Mouse (Mus musculus) kidney, embryonic 14.5 days (tissue): ENCODE data around the gene Bud23. TPM values are rescaled to one million over a fixed set of nuclear protein-coding genes. Genes with fewer than 3 reads are reported as not detected.

Experiments
- ATAC-seq: fragments of 200-750 bp; cut with Nextera tagmentation; 2 replicates; pipeline ENCODE4 v1.8.0; 2017; ENCODE audit warnings: moderate number of reproducible peaks, mild to moderate bottlenecking, moderate TSS enrichment, moderate library complexity; ENCODE audit not compliant: low FRiP score, low TSS enrichment
- H3K27ac ChIP-seq: fragments of 300-500 bp; sonication (generic); 2 replicates; pipeline ENCODE4 v1.5.1; 2014; ENCODE audit warnings: low read depth, mild to moderate bottlenecking, low read length, moderate library complexity, mixed read lengths
- H3K27me3 ChIP-seq: fragments of 300-500 bp; sonication (generic); 2 replicates; pipeline ENCODE4 v1.6.1; 2014; ENCODE audit warnings: mild to moderate bottlenecking, low read length; ENCODE audit not compliant: control insufficient read depth, insufficient read depth
- H3K36me3 ChIP-seq: fragments of 300-500 bp; sonication (generic); 2 replicates; pipeline ENCODE4 v1.6.1; 2014; ENCODE audit warnings: low read length, mixed read lengths; ENCODE audit not compliant: control insufficient read depth, insufficient read depth
- H3K4me1 ChIP-seq: fragments of 300-500 bp; sonication (generic); 2 replicates; pipeline ENCODE4 v1.6.1; 2014; ENCODE audit warnings: low read length, mixed read lengths; ENCODE audit not compliant: control insufficient read depth, insufficient read depth
- H3K4me2 ChIP-seq: fragments of 300-500 bp; sonication (generic); replicated peaks from 2 replicates; pipeline ENCODE4 v1.6.1; 2014; ENCODE audit warnings: low read depth, mild to moderate bottlenecking, low read length
- H3K4me3 ChIP-seq: fragments of 300-500 bp; sonication (generic); 2 replicates; pipeline ENCODE4 v1.5.1; 2014; ENCODE audit warnings: mild to moderate bottlenecking, low read length
- H3K9ac ChIP-seq: fragments of 300-500 bp; sonication (generic); 2 replicates; pipeline ENCODE4 v1.6.1; 2014; ENCODE audit warnings: low read depth, mild to moderate bottlenecking, low read length, moderate library complexity
- H3K9me3 ChIP-seq: fragments of 300-500 bp; sonication (generic); 2 replicates; pipeline ENCODE4 v1.6.1; 2016; ENCODE audit warnings: low read length; ENCODE audit not compliant: control insufficient read depth
- WGBS: fragments of 180-500 bp; shearing (Covaris S2); extraction: QIAGEN DNeasy Blood & Tissue Kit; methylation state at CpG from one replicate; pipeline ENCODE4 v1.1.7; 2014; 5-methylcytosine and 5-hydroxymethylcytosine counted together
- polyA plus RNA-seq: library from polyadenylated mRNA; unstranded; fragments of >200 nt; fragmentation: Nextera tagmentation; extraction: Ambion mirVana; gene quantifications from 2 replicates; pipeline ENCODE4 v1.2.1, GENCODE M21; 2014

Bud23 gene
- polyA plus RNA-seq, 1 experiment from 2014 or later: 118 TPM

DNA sequence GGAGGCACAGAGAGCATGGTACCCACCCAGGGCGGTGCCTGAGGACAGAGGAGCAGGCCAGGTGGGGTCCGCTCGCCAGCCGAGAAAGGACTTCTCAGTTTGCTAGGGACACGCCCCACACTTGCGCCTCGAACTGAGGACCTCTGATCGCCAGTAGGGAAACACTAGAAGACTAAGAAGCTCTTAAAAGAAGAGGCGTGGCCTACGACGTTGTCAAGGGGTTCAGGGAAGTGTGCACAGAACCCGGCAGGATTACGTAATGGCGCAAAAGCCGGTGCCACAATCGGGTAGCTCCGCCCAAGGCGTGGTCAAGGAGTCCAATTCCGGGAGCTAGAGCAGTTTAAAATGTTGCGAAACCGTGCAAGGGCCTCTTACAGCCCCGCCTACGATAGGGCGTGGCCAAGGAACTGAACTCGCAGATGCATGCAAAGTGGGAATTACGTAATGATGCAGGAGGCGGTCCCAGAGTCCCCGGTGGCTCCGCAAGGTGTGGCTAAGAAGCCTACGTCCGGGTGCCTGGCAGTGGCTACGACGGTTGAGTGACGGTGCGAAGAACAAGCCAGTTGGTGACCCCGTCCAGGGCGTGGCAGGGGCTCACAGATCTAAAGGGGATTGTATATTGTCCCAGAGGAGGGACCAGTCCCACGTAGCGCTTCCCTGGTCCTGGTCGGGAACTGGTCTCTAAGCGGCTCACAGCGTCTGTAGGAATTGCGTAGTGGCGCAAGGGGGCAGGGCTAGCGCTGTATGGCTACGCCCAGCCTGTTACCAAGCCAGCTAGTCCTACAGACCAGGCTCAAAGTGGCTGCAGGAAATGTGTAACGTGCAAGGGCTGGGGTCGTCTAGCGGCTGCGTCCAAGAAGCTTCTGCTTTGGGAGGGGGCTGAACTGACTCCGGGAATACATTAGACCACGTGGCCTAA is 55.8 kb downstream of the Bud23 start, which contains the start of gene Abhd11:
TSS of gene Abhd11 (plus strand) at position 482 of the 919 bp plus-strand sequence.
- Histone ChIP-seq H3K36me3 (no peaks in the 10 kb centered on the region), H3K27me3 (no peaks in the 10 kb centered on the region), H3K9me3 (no peaks in the 10 kb centered on the region), H3K4me2 (peak within 1 kb of the TSS; percentile 75), H3K4me1 (peaks cover 24% of the 10 kb centered on the region), H3K9ac (peak within 1 kb of the TSS; percentile 70), H3K4me3 (peak within 1 kb of the TSS; percentile 67), H3K27ac (peak within 1 kb of the TSS; percentile 99)
- under 1% methylated on average over 52 of the region's 52 CpGs for WGBS
- ATAC-seq: peak; percentile 87

DNA sequence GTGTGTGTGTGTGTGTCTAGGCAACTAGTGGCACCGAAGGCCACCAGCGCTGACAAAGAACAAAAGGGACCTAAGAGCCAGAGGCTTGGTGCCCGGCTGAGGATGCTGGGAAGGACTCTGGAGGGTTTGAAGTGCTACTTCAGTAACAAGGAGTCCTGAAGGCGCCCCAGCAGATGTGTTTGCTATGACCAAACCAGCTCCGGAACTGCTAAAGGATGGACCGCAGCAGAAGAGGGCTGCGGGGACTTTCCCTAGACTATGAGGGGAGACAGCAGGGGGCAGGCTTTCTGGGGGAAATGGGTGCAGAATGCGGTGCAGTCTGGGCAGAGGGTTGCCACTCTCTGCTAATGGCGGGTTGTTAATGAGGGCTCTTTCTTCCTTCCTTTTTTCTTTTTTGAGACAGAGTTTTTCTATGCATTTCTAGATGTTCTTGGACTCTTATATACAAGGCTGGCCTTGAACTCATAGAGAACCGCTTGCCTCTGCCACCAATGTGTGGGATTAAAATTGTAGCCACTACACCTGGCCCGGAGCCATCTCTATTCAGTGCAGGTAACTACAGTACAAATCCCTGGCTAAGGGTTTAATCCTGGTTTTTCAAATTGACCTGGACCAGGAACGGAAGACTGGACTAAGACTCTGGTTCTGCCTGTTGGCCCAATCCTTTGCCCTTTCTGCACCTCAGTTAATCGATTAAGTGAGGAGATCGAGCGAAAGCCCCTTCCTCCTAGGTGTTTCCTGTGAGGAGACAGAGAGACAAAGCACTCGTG is 56.8 kb downstream of the Bud23 start:
- Histone ChIP-seq H3K27ac (peak overlapping the region; percentile 95), H3K4me1 (peaks cover 22% of the 10 kb centered on the region), H3K4me2 (peak overlapping the region; percentile 75), H3K27me3 (no peaks in the 10 kb centered on the region), H3K4me3 (peak overlapping the region; percentile 67), H3K36me3 (no peaks in the 10 kb centered on the region), H3K9me3 (no peaks in the 10 kb centered on the region), H3K9ac (peak overlapping the region; percentile 66)
- WGBS: 33% methylated on average over 16 of the region's 16 CpGs
- no peak for ATAC-seq

Other genes with a start within 250 kb of the Bud23 start
- gene Tmem270, start 158.2 kb downstream of the Bud23 start, polyA plus RNA-seq: not detected in 2 replicates
- gene Cldn13, start 149.4 kb downstream of the Bud23 start, polyA plus RNA-seq: 0.20 and 0.24 TPM in 2 replicates
- 19.4 and 26.6 TPM in 2 replicates for gene Mettl27, start 132.6 kb downstream of the Bud23 start, polyA plus RNA-seq
- 73.4 and 76.1 TPM in 2 replicates for gene Cldn4, start 118.0 kb downstream of the Bud23 start, polyA plus RNA-seq
- gene Cldn3, start 78.7 kb downstream of the Bud23 start, polyA plus RNA-seq: 47.0 and 54.7 TPM in 2 replicates
- 73.5 and 78.9 TPM in 2 replicates for gene Abhd11, start 55.8 kb downstream of the Bud23 start, polyA plus RNA-seq
- 11.5 and 13.5 TPM in 2 replicates for gene Stx1a, start 41.5 kb downstream of the Bud23 start, polyA plus RNA-seq
- 33.4 and 34.4 TPM in 2 replicates for gene Dnajc30, start 757 bp downstream of the Bud23 start, polyA plus RNA-seq
- 8.9 and 12.6 TPM in 2 replicates for gene Vps37d, start 13.3 kb upstream of the Bud23 start, polyA plus RNA-seq
- 3.9 and 6.4 TPM in 2 replicates for gene Mlxipl, start 24.9 kb upstream of the Bud23 start, polyA plus RNA-seq
- gene Tbl2, start 84.7 kb upstream of the Bud23 start, polyA plus RNA-seq: 11.9 and 24.5 TPM in 2 replicates
- gene Bcl7b, start 103.3 kb upstream of the Bud23 start, polyA plus RNA-seq: 47.9 and 56.1 TPM in 2 replicates
- gene Baz1b, start 122.3 kb upstream of the Bud23 start, polyA plus RNA-seq: 35.8 and 68.8 TPM in 2 replicates
- 0.54 and 1.1 TPM in 2 replicates for gene Fzd9, start 186.3 kb upstream of the Bud23 start, polyA plus RNA-seq